Mouse (Mus musculus) gastrocnemius, adult 2 months (tissue): ENCODE data around the gene Yif1a. TPM values are rescaled to one million over a fixed set of nuclear protein-coding genes. Genes with fewer than 3 reads are reported as not detected.

Experiments used
- DNase-seq: peaks from one replicate; pipeline ENCODE4 v3.0.0; 2022
- H3K27ac ChIP-seq: fragments of 200-600 bp; 2 replicates; pipeline ENCODE4 v1.8.1; 2022; ENCODE audit warnings: mild to moderate bottlenecking
- H3K4me3 ChIP-seq: fragments of 200-600 bp; 2 replicates; pipeline ENCODE4 v1.8.1; 2022; ENCODE audit warnings: mild to moderate bottlenecking, moderate library complexity
- CTCF ChIP-seq: fragments of 200-600 bp; IDR thresholded peaks from 2 replicates; pipeline ENCODE4 v1.8.1; 2022; ENCODE audit warnings: antibody characterized with exemption, mild to moderate bottlenecking, moderate library complexity
- intact Hi-C: fragments of 180-260 bp; cut with DNase I; formaldehyde crosslinking; loops from one replicate; pipeline ENCODE4 v1.15.1; 2025
- long read RNA-seq, 2 experiments: library from polyadenylated mRNA; stranded (forward); transcript quantifications; one replicate each; pipeline ENCODE4 v2.0.0; 2021
- total RNA-seq, 2 experiments: library from RNA; stranded (reverse); gene quantifications; 2 replicates each; pipeline ENCODE4 v1.2.3; 2021

Gene Yif1a
- total RNA-seq, result 10 to 100 TPM; 41.2 to 53.8 TPM
- long read RNA-seq, experiment 1, transcript Yif1a-201 (8 exons, 1,488 nt), result major isoform, 44 of 50 reads
- long read RNA-seq, experiment 1, partial matches to known transcripts, result 3 of 50 reads
- long read RNA-seq, experiment 1, other reads (novel, unspliced or antisense), result 1 of 50 reads
- long read RNA-seq, experiment 2, transcript Yif1a-206 (7 exons, 1,018 nt), result minor isoform, 6 of 58 reads
- long read RNA-seq, experiment 2, transcript Yif1a-201 (8 exons, 1,488 nt), result major isoform, 51 of 58 reads
- long read RNA-seq, experiment 2, partial matches to known transcripts, result 0 of 58 reads
- long read RNA-seq, experiment 2, other reads (novel, unspliced or antisense), result 1 of 58 reads

DNA sequence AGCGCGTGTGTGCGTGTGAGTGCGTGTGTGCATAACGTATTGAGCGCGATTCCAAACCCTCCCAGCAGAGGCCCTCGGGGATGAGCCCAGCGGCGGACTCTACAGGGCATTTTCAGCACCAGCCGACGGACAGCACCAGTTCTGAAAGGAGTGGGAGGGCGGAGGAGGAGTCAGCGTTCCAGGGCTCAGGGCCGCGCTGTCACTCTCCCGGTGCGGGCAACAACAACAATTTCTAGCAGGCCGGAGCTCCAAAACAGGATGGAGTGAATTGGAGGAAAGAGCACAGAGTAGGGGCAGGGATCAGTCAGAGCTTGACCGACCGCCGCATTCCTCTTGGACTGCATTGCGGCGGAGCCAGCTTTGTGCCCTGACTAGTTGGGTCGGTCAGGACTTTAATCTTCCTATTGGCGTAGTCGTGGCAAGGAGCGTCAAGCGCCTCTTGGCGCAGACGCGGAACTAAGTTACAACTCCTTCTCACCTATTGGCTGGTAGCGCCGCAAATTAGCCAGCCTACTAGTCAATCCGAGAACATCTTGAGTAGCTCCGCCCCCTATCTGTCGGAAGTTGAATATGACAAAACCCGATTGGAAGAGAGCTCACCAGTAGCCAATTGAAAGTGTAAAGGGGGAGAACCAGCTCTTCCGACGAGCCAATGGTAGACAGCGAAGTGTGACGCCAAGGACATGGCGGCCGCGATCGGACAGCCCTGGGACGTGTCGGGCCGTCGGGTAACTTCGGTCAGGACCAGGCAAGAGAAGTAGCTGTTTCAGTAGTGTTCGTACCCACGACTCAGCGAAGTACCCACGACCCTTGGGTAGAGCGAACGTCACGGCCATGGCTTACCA, at the start of gene Yif1a:
Gene Yif1a, plus strand, starts transcription at position 655 of the 845 bp plus-strand sequence.
- intact Hi-C loops, result loop anchor here (5.0 kb wide), 1 partner anchor 46 kb away; the partner anchor contains the start of gene Brms1

DNA sequence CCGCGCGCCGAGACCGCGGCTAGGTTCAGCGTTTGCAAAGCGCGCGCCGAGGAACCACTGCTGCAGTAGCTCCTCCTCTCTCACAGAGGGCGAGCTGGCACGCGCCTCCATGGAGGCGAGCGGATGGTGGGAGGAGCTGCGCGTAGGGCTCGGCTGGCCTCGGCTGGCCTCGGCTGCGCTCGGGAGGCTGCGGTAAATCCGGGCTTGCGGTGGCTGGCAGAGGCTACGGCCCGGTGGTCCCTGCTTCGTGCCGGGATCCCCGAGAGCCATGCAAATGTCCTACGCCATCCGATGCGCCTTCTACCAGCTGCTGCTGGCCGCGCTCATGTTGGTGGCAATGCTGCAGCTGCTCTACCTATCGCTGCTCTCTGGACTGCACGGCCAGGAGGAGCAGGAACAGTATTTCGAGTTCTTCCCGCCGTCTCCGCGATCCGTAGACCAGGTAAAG, 49.6 kb upstream of the Yif1a start, which contains the start of the genes B4gat1 and AC124502.3:
Gene B4gat1, plus strand, starts transcription at position 118 of the 448 bp plus-strand sequence.
Gene AC124502.3, plus strand, starts transcription at position 183 of the 448 bp plus-strand sequence.
- peak within 1 kb of the TSS; percentile 84 for H3K4me3 ChIP-seq
- peak; percentile 95 for DNase-seq
- peak; percentile 42 for TF ChIP-seq CTCF
- intact Hi-C loops, result no loop called here
- peak within 1 kb of the TSS; percentile 94 for H3K27ac ChIP-seq

More for the DNA sequence above, at the start of gene Yif1a:
- Histone ChIP-seq H3K27ac (peak within 1 kb of the TSS; percentile 95), H3K4me3 (peak within 1 kb of the TSS; percentile 86)
- peak; percentile 60 for TF ChIP-seq CTCF
- DNase-seq, result peak; percentile 93

DNA sequence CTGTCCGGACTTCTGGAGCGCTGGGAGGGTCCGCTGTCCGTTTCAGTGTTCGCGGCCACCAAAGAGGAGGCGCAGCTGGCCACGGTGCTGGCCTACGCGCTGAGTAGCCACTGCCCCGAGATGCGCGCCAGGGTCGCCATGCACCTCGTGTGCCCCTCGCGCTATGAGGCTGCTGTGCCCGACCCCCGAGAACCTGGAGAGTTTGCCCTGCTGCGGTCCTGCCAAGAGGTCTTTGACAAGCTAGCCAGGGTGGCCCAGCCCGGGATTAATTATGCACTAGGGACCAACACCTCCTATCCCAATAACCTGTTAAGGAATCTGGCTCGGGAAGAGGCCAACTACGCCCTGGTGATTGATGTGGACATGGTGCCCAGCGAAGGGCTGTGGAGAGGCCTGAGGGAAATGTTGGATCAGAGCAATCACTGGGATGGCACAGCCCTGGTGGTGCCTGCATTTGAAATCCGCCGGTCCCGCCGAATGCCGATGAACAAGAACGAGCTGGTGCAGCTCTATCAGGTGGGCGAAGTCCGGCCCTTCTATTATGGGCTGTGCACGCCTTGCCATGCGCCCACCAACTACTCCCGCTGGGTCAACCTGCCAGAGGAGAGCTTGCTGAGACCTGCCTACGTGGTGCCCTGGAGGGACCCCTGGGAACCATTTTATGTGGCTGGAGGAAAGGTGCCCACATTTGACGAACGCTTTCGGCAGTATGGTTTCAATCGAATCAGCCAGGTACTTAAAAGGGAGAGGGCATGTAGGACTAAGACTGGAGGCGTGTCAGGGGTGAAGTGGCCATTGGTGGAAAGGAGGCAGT, 48.8 kb upstream of the Yif1a start:
- TF ChIP-seq CTCF, result no peak
- DNase-seq, result peak; percentile 48
- intact Hi-C loops, result loop anchor here (5.0 kb wide), 1 partner anchor 48 kb away; the partner anchor contains the start of genes Tmem151a and Yif1a
- Histone ChIP-seq H3K4me3 (peak overlapping the region; percentile 84), H3K27ac (peak overlapping the region; percentile 94)

DNA sequence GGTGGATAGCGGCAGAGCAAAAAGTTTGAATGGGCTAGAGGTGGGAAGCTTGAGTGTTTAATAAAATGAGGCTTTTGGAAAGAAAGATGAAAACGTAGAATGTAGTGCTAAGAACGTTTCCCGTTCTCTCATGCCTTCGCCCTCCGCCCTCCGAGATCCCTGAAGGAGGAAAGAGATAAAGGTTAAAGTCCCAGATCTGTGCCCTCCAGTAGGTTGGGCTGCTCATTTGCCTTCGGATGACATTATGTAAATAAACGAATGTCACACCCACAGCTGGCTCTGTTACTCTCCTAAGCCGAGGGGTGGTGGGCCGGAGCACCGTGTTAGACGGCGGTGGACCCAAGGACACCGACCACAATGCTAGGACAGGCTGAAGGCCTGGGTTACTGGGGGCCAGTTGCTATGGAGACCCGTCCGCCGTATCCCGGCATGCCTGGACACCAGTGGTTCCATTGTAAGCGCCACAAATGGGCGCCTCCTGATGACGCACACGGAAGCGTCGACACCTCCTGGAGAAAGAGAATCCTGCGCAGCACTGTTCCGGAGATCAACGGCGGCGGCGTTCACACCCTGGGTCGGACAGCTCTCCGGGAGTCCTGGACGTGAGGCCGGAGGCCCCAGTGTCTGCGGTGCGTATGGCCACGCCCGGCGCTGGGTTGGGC, 47.3 kb upstream of the Yif1a start, which contains the start of gene Brms1:
Gene Brms1, plus strand, starts transcription at position 493 of the 662 bp plus-strand sequence.
- Histone ChIP-seq H3K27ac (peak within 1 kb of the TSS; percentile 85), H3K4me3 (peak within 1 kb of the TSS; percentile 84)
- DNase-seq, result peak; percentile 92
- no peak for TF ChIP-seq CTCF
- intact Hi-C loops, result loop anchor here (5.0 kb wide), 1 partner anchor 46 kb away; the partner anchor contains the start of genes Tmem151a and Yif1a

DNA sequence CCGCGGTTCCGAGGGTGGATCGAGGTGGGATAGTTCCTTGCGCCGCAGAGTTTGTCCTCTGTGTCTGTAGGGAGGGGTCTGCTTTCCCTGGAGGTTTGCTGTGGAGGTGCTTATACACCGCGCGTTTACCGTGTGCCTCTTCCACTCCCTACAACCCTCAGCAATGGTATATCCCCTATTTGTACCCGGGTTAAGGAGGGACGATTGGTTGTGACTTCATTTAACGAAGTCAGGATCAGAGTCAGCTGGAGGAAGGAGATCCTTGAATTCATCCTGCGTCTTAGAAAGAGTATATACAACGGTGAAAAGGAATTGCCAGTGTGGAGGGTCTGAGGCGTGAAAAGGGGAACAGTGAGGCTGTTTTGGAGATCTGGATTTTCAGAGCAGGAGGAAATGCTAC, 46.8 kb upstream of the Yif1a start:
- TF ChIP-seq CTCF, result no peak

DNA sequence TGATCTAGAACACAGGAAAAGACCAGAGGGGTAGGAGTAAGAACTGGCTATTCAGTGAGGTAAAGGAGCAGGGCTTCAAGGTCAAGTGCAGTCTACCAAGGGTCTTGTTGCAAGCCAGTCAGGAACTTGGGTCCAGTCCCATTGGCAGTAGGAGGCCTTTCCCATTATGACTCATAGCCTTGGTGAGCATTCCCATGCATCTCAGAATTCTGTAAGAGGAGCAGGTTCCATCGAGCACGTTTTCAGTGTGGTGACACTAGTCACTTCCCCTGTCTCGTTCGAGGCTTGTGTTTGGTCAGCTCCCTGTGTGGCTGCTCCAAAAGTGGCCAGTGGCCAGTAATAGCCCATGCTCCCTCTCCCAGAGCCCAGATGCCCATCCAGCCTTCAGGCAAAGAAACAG, 42.8 kb upstream of the Yif1a start:
- intact Hi-C loops, result no loop called here
- no peak overlapping the region for H3K4me3 ChIP-seq
- no peak for DNase-seq
- TF ChIP-seq CTCF, result no peak
- H3K27ac ChIP-seq, result no peak overlapping the region

More for the DNA sequence above, 46.8 kb upstream of the Yif1a start:
- H3K4me3 ChIP-seq, result peak overlapping the region; percentile 84
- no peak for DNase-seq
- intact Hi-C loops, result loop anchor here (5.0 kb wide), 1 partner anchor 46 kb away; the partner anchor contains the start of genes Tmem151a and Yif1a
- H3K27ac ChIP-seq, result peak overlapping the region; percentile 85

DNA sequence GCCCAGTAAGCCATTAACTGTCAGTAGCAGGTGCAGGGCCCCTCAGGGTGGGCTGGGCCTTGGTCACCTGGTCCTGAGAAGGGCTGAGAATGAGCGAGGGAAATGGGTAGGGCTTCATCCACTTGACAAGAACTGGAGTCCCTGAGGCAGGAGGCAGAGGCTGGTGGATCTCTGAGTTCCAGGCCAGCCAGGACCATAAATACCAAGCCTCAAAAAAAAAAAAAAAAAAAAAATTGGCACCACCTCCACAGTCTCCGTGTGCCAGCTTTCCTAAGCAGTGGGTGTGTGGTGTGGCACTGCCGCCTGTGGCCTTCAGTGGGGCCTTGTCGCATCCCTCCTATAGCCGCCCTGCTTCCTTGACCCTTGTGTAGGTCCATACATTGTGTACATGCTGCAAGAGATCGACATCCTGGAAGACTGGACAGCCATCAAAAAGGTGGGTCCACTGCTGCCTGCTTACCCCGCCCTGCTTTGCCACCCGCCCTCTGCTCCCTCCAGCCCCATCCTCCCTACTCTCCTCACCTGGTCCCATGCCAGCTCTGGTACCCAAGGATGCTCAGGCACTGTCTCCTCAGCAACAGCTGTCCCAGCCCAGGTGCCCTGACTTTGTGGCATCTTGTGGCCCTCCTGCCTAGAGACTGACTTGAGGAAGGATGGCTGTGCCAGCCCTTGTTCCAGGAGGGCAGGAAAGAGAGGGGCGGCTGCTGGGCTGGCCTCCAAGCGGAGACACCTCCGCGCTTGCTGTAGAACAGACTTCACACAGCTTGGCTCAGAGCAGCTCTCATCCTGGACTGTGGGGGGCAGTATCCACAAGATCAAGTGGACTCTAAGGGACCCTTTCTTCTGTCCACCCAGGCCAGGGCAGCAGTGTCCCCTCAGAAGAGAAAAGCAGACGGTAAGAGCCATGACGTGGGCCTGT, 39.9 kb upstream of the Yif1a start:
- intact Hi-C loops, result no loop called here
- no peak; the same call in 1 of the 2 replicates for TF ChIP-seq CTCF

DNA sequence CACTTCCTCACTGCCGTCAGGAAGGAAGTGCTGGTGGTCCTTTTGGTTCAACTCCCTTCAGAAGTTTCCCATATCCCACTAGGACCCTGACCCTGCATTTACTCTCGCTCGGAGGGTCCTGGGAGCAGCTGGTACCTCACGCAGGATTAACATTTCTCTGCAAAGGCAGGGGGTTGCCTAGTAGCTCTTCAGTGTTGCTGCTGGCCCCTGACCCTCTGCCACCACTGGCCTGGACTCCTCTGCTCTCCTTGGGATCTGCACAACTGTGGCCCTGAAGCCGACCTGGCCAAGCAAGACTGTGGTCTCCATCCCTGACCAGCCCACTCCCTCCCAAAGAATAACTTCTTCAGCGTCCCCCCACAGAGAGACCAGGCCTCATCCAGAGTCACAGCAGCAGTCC, 39.0 kb upstream of the Yif1a start:
- no peak for DNase-seq
- no peak overlapping the region for H3K4me3 ChIP-seq
- intact Hi-C loops, result no loop called here
- H3K27ac ChIP-seq, result no peak overlapping the region
- TF ChIP-seq CTCF, result no peak

More for the DNA sequence above, 39.9 kb upstream of the Yif1a start:
- Histone ChIP-seq H3K27ac (no peak overlapping the region), H3K4me3 (no peak overlapping the region)
- no peak for DNase-seq

DNA sequence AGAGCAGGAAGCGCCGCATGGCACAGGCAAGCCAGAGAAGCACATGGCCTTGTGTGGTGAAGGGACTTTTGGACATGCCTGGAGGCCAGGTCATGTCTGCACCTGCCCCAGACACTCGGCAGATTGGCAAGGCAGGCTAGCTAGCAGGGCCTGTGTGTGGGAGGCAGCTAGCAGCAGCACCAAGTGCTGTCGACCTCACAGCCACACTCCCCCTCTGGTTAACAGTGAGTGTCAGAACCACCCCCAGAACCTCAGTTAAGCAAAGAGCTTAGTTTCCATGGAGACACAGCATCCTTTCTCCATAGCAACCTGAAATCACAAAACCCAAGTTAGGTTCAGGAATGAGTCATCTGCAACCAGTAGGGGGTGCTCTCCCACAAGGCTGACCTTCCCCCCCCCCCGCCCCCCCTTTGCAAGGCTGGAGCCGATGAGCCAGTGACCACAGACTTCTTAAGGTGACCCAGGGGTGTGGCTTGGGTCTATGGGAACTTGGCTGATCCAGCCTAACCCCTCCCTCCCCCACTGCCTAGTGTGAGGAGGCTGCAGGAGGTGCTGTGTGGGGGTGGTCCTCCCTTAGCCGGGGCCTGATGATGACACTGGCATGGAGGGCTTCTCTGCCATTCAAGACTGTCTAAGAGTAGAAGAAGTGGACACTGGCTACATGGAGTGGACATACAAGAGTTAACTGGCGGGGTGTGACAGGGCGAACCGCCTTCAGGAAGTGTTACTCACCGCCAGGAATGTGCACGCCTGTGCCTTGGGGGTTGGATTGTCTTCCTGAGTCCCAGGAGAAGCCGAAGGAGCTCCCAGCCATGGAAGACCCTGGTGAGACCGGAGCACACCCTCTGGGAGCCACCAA, 38.1 kb upstream of the Yif1a start, which contains the start of gene Rin1:
Gene Rin1, plus strand, starts transcription at position 435 of the 859 bp plus-strand sequence.
- TF ChIP-seq CTCF, result peak; percentile 79
- peak within 1 kb of the TSS; percentile 65 for H3K27ac ChIP-seq
- DNase-seq, result peak; percentile 49
- H3K4me3 ChIP-seq, result peak within 1 kb of the TSS; percentile 68
- intact Hi-C loops, result no loop called here
